Mouse (Mus musculus) large intestine, adult 2 months (tissue): ENCODE measurements around the gene Gimap1. TPM values are rescaled to one million over a fixed set of nuclear protein-coding genes. Genes with fewer than 3 reads are reported as not detected.

Experiments
- DNase-seq: peaks from one replicate; pipeline ENCODE4 v3.0.0-alpha.2; 2012; ENCODE audit warnings: low read depth, low spot score
- WGBS: fragments of 180-500 bp; shearing (Covaris S2); methylation state at CpG from one replicate; pipeline ENCODE4 v1.1.7; 2018; 5-methylcytosine and 5-hydroxymethylcytosine counted together
- polyA plus RNA-seq: library from polyadenylated mRNA; depleted of rRNA; stranded (reverse); fragments of >200 nt; gene quantifications from 2 replicates; pipeline ENCODE4 v1.2.3, GENCODE M21; 2012; rRNA removed

Gene Gimap1
- polyA plus RNA-seq, 1 experiment, result 12.2 TPM

DNA sequence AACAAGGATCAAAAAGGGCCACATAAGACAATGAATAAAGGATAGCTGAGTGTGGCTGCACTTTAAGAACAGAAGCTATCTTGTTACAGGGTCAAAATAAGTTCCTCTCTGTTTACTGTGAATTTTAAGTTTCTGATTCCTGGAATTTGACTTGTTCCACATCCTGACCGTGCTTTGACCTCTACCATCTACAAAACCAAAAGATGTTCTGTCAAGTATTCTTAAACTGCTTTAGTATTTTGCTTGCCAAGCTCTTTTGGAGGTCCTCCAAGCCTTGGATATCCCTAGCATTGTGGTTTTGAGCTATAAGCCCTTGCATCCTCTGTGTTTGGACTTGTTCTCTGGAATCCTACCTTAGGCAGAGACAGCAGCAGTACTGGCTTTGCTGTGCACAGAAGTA, 46.3 kb downstream of the Gimap1 start:
- DNase-seq, result no peak
- 60% methylated on average over 1 of the region's 1 CpGs for WGBS

DNA sequence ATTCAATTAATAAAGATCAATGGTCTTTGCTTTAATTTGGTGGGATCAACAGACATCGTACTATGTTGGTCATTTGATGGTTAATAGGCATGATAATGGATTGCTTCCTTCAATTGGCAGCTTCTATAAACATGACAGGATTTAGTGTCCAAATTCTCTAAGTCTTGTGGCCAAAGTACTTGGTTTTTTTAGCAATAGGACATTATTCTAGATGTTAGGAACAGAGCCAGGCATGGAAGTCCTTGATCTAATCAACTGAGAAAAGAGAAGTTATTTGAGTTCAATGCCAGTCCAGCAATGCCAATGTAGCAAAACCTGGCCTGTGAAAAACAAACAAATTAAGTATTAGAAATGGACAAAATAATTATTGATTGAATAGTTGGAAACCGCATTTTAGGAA, 46.7 kb downstream of the Gimap1 start:
- no peak for DNase-seq
- 71% methylated on average over 2 of the region's 2 CpGs for WGBS

DNA sequence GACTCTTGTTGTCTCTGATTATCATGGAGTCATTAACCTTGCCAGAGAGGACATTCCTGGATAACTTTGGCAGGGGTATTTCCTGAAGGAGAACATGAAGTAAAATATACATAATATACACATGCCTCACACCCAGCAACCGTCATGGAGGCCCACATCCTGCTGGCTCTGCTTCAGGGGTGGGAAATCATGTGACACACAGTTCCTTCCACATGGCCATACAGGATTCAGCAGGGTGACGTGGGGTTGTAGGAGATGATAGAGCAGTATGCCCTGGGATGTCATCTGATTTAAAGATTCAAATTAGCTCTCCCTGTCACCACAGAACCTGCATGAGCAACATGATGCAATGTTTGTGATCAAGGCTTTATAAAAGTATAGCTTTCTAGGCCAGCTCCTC, 49.0 kb downstream of the Gimap1 start:
- DNase-seq, result no peak
- 82% methylated on average over 2 of the region's 2 CpGs for WGBS

Other genes starting within 250 kb of the Gimap1 start
- 41.1 and 45.9 TPM in 2 replicates for gene Atp6v0e2, start 201.4 kb upstream of the Gimap1 start, polyA plus RNA-seq
- gene Lrrc61, start 184.3 kb upstream of the Gimap1 start, polyA plus RNA-seq, result 12.1 and 17.2 TPM in 2 replicates
- 80.9 and 95.3 TPM in 2 replicates for gene Rarres2, start 166.3 kb upstream of the Gimap1 start, polyA plus RNA-seq
- not detected in 2 replicates for gene Gm45021, start 149.4 kb upstream of the Gimap1 start, polyA plus RNA-seq
- 8.5 and 9.5 TPM in 2 replicates for gene Repin1, start 145.2 kb upstream of the Gimap1 start, polyA plus RNA-seq
- not detected in 2 replicates for gene Gm44965, start 145.1 kb upstream of the Gimap1 start, polyA plus RNA-seq
- 1.6 and 1.9 TPM in 2 replicates for gene Zfp775, start 137.0 kb upstream of the Gimap1 start, polyA plus RNA-seq
- gene AI854703, start 112.3 kb upstream of the Gimap1 start, polyA plus RNA-seq, result 0.52 and 0.63 TPM in 2 replicates
- gene Gimap8, start 91.8 kb upstream of the Gimap1 start, polyA plus RNA-seq, result 2.6 and 4.5 TPM in 2 replicates
- gene Gimap9, start 62.9 kb upstream of the Gimap1 start, polyA plus RNA-seq, result 5.6 and 8.2 TPM in 2 replicates
- 20.7 and 24.6 TPM in 2 replicates for gene Gimap4, start 54.5 kb upstream of the Gimap1 start, polyA plus RNA-seq
- 11.9 and 12.3 TPM in 2 replicates for gene Gimap6, start 30.8 kb upstream of the Gimap1 start, polyA plus RNA-seq
- gene Gm28053, start 20.4 kb upstream of the Gimap1 start, polyA plus RNA-seq, result 0.17 TPM in 1 of 2 replicates, not detected in the other
- gene Gimap7, start 20.4 kb upstream of the Gimap1 start, polyA plus RNA-seq, result 4.7 and 5.0 TPM in 2 replicates
- gene Gimap5, start 7.1 kb downstream of the Gimap1 start, polyA plus RNA-seq, result 13.0 and 15.0 TPM in 2 replicates
- 22.1 and 22.2 TPM in 2 replicates for gene Gimap3, start 31.8 kb downstream of the Gimap1 start, polyA plus RNA-seq
- 121 and 133 TPM in 2 replicates for gene Tmem176a, start 101.9 kb downstream of the Gimap1 start, polyA plus RNA-seq
- 338 and 348 TPM in 2 replicates for gene Tmem176b, start 102.4 kb downstream of the Gimap1 start, polyA plus RNA-seq
- 312 and 658 TPM in 2 replicates for gene Aoc1, start 133.8 kb downstream of the Gimap1 start, polyA plus RNA-seq
- gene 1600015I10Rik, start 190.8 kb downstream of the Gimap1 start, polyA plus RNA-seq, result 0.06 TPM in 1 of 2 replicates, not detected in the other
- gene Doxl2, start 235.9 kb downstream of the Gimap1 start, polyA plus RNA-seq, result not detected in 2 replicates
- gene Svs1, start 247.8 kb downstream of the Gimap1 start, polyA plus RNA-seq, result not detected in 2 replicates